Mouse (Mus musculus): ENCODE data around the gene Pjvk. TPM values are rescaled to one million over a fixed set of nuclear protein-coding genes. Genes with fewer than 3 reads are reported as not detected.

The Pjvk gene
- total RNA-seq, 1 experiment: not detected

- in situ Hi-C loops (cut with MboI; ENCODE audit: low sequenced_read_pairs in 2 of 2, unreplicated experiment in 2 of 2): no loop called here
- no peak overlapping the region for H3K27ac ChIP-seq (ENCODE audit: insufficient read depth, low read depth, low read length, poor library complexity, severe bottlenecking)
These were observed 28.3 kb downstream of the Pjvk start for GRCm38 (mm10) chr2:76676401-76677226.

DNA sequence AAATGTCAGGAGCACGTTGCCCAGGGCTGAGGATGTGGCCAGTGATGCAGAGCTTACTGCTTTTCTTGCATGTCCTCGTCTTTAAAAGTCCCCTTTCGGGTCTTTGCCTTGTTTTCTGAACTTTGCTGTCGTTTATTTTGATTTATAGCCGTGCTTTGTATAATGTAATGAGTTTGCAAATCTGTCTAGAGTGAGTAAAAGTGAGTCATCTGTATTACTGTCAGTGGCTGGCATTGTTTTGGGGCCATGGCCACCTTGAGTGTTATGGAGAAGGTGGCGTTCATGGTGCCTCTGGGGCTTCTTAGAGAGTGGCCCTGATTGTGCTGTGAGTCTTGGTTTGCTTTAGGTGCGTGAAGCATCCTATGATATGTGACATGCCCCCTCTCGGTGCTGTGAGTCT lies 34.0 kb downstream of the Pjvk start:
- Histone ChIP-seq H3K4me3 (ENCODE audit: insufficient read depth in 1 of 2, low read depth in 1 of 2, low read length in 2 of 2, poor library complexity in 1 of 2, severe bottlenecking in 1 of 2) (no peak overlapping the region), H3K4me1 (ENCODE audit: control insufficient read depth in 2 of 2, insufficient read depth in 2 of 2, low read length in 2 of 2, poor library complexity in 1 of 2) (0 out of 4 replicates have a peak, but pooled peaks cover 0 to 2% of the 10 kb centered on the region in 2 experiments), H3K27ac (ENCODE audit: insufficient read depth, low read depth, low read length, poor library complexity, severe bottlenecking) (no peak overlapping the region), H3K9me3 (ENCODE audit: control insufficient read depth, insufficient read depth, low read depth, low read length) (no peaks in the 10 kb centered on the region), H3K36me3 (ENCODE audit: control insufficient read depth, insufficient read depth, low read length, poor library complexity, severe bottlenecking) (peaks cover 29% of the 10 kb centered on the region), H3K9ac (ENCODE audit: insufficient read depth, low read depth, low read length, poor library complexity, severe bottlenecking) (no peak overlapping the region)
- TF ChIP-seq HCFC1 (IDR thresholded peaks at IDR 0.05; ENCODE audit: borderline replicate concordance, insufficient read depth, low read length) (no peak), ZC3H11A (IDR thresholded peaks at IDR 0.05; ENCODE audit: borderline replicate concordance, low read depth, low read length) (no peak), ZNF384 (IDR thresholded peaks at IDR 0.05; ENCODE audit: low read depth, low read length) (no peak), CHD2 (IDR thresholded peaks at IDR 0.05; ENCODE audit: low read depth, low read length) (no peak), MAFK (IDR thresholded peaks at IDR 0.05; ENCODE audit: insufficient read depth, low read depth, low read length) (no peak)
- DNase-seq (ENCODE audit: low read depth, low spot score): no peak
- in situ Hi-C loops (cut with MboI; ENCODE audit: low sequenced_read_pairs in 2 of 2, unreplicated experiment in 2 of 2): no loop called here

More at GRCm38 (mm10) chr2:76676401-76677226, 28.3 kb downstream of the Pjvk start:
- no peaks in the 10 kb centered on the region for H3K9me3 ChIP-seq (ENCODE audit: control insufficient read depth, insufficient read depth, low read depth, low read length)
- TF ChIP-seq ZNF384 (IDR thresholded peaks at IDR 0.05; ENCODE audit: low read depth, low read length) (no peak), HCFC1 (IDR thresholded peaks at IDR 0.05; ENCODE audit: borderline replicate concordance, insufficient read depth, low read length) (no peak), ZC3H11A (IDR thresholded peaks at IDR 0.05; ENCODE audit: borderline replicate concordance, low read depth, low read length) (no peak), MAFK (IDR thresholded peaks at IDR 0.05; ENCODE audit: insufficient read depth, low read depth, low read length) (no peak), CHD2 (IDR thresholded peaks at IDR 0.05; ENCODE audit: low read depth, low read length) (no peak)
- no peak overlapping the region; the same call in 1 of the 2 replicates for H3K9ac ChIP-seq (ENCODE audit: insufficient read depth, low read depth, low read length, poor library complexity, severe bottlenecking)
- 0 out of 4 replicates have a peak, but pooled peaks cover 3 to 4% of the 10 kb centered on the region in 2 experiments for H3K4me1 ChIP-seq (ENCODE audit: control insufficient read depth in 2 of 2, insufficient read depth in 2 of 2, low read length in 2 of 2, poor library complexity in 1 of 2)
- peak overlapping the region; percentile 89 to 96 for H3K4me3 ChIP-seq (ENCODE audit: insufficient read depth in 1 of 2, low read depth in 1 of 2, low read length in 2 of 2, poor library complexity in 1 of 2, severe bottlenecking in 1 of 2)
- DNase-seq (ENCODE audit: low read depth, low spot score): no peak
- peaks cover 5% of the 10 kb centered on the region for H3K36me3 ChIP-seq (ENCODE audit: control insufficient read depth, insufficient read depth, low read length, poor library complexity, severe bottlenecking)

GRCm38 (mm10) chr2:76686986-76687385 lies 38.7 kb downstream of the Pjvk start:
- Histone ChIP-seq H3K27ac (ENCODE audit: insufficient read depth, low read depth, low read length, poor library complexity, severe bottlenecking) (no peak overlapping the region), H3K9me3 (ENCODE audit: control insufficient read depth, insufficient read depth, low read depth, low read length) (no peaks in the 10 kb centered on the region), H3K9ac (ENCODE audit: insufficient read depth, low read depth, low read length, poor library complexity, severe bottlenecking) (no peak overlapping the region), H3K36me3 (ENCODE audit: control insufficient read depth, insufficient read depth, low read length, poor library complexity, severe bottlenecking) (peaks cover 40% of the 10 kb centered on the region), H3K4me3 (ENCODE audit: insufficient read depth in 1 of 2, low read depth in 1 of 2, low read length in 2 of 2, poor library complexity in 1 of 2, severe bottlenecking in 1 of 2) (no peak overlapping the region), H3K4me1 (ENCODE audit: control insufficient read depth in 2 of 2, insufficient read depth in 2 of 2, low read length in 2 of 2, poor library complexity in 1 of 2) (no peaks in the 10 kb centered on the region)
- no peak for DNase-seq (ENCODE audit: low read depth, low spot score)
- no peak for TF ChIP-seq HCFC1 (IDR thresholded peaks at IDR 0.05; ENCODE audit: borderline replicate concordance, insufficient read depth, low read length)
- TF ChIP-seq ZNF384 (IDR thresholded peaks at IDR 0.05; ENCODE audit: low read depth, low read length): no peak
- TF ChIP-seq CHD2 (IDR thresholded peaks at IDR 0.05; ENCODE audit: low read depth, low read length): no peak
- no peak for TF ChIP-seq ZC3H11A (IDR thresholded peaks at IDR 0.05; ENCODE audit: borderline replicate concordance, low read depth, low read length)
- no peak for TF ChIP-seq MAFK (IDR thresholded peaks at IDR 0.05; ENCODE audit: insufficient read depth, low read depth, low read length)
- in situ Hi-C loops (cut with MboI; ENCODE audit: low sequenced_read_pairs in 2 of 2, unreplicated experiment in 2 of 2): no loop called here

DNA sequence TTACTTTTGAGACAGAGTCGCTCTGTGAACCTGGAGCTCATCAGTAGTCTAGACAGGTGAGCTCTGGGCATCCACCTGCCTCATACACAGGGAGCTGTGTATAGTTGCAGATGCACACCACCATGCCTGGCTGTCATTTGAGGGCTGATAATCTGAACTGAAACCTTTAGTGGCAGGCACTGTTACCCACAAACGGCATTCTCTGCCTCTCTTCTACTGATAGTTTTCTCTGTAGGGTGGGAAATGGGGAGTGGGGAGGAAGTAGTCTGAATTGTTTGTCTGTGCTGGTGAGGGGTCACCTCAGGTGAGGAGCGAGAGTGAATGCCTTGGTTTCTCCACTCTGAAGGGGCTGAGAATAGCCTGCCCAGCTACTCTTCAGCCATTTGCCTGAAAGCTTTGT lies 39.3 kb downstream of the Pjvk start:
- Histone ChIP-seq H3K4me1 (ENCODE audit: control insufficient read depth in 2 of 2, insufficient read depth in 2 of 2, low read length in 2 of 2, poor library complexity in 1 of 2) (no peaks in the 10 kb centered on the region), H3K9me3 (ENCODE audit: control insufficient read depth, insufficient read depth, low read depth, low read length) (no peaks in the 10 kb centered on the region), H3K9ac (ENCODE audit: insufficient read depth, low read depth, low read length, poor library complexity, severe bottlenecking) (no peak overlapping the region), H3K27ac (ENCODE audit: insufficient read depth, low read depth, low read length, poor library complexity, severe bottlenecking) (no peak overlapping the region), H3K36me3 (ENCODE audit: control insufficient read depth, insufficient read depth, low read length, poor library complexity, severe bottlenecking) (peaks cover 39% of the 10 kb centered on the region), H3K4me3 (ENCODE audit: insufficient read depth in 1 of 2, low read depth in 1 of 2, low read length in 2 of 2, poor library complexity in 1 of 2, severe bottlenecking in 1 of 2) (no peak overlapping the region)
- TF ChIP-seq ZNF384 (IDR thresholded peaks at IDR 0.05; ENCODE audit: low read depth, low read length): no peak
- TF ChIP-seq ZC3H11A (IDR thresholded peaks at IDR 0.05; ENCODE audit: borderline replicate concordance, low read depth, low read length): no peak
- in situ Hi-C loops (cut with MboI; ENCODE audit: low sequenced_read_pairs in 2 of 2, unreplicated experiment in 2 of 2): no loop called here
- no peak for DNase-seq (ENCODE audit: low read depth, low spot score)

All from ES-E14 (cell line).